Mouse (Mus musculus): ENCODE data around the gene C8b.

- TF ChIP-seq CTCF (IDR thresholded peaks at IDR 0.05; ENCODE audit: extremely low read depth, insufficient read length, insufficient replicate concordance, low read depth, low read length) (no peak), POLR2A (IDR thresholded peaks at IDR 0.05; ENCODE audit: low read depth, low read length) (no peak)
These were observed 47.5 kb downstream of the C8b start for GRCm38 (mm10) chr4:104813617-104814016.

Measured in small intestine, adult 2 months (tissue).